Mouse (Mus musculus) monocyte, adult 5-6 weeks (primary cell): ENCODE data around the gene Gm14496. TPM values are rescaled to one million over a fixed set of nuclear protein-coding genes. Genes with fewer than 3 reads are reported as not detected.
"Not testable (repeated sequence)": the region's sequence is repeated elsewhere in the genome, so short reads cannot be mapped to it uniquely, and the experiment has no call there.

Experiments
- ATAC-seq: fragments of 153-309, 156-312 bp; replicated peaks from 2 replicates; pipeline ENCODE4 v1.8.0; 2017; ENCODE audit warnings: mild to moderate bottlenecking; ENCODE audit not compliant: low TSS enrichment, insufficient number of reproducible peaks, severe bottlenecking, poor library complexity, low FRiP score
- total RNA-seq: library from RNA; stranded (forward); fragments of 200-1000, 200-491, 200-594 nt; gene quantifications from 3 replicates; pipeline ENCODE4 v1.2.3, GENCODE M21; 2017

Gene Gm14496
- total RNA-seq = not detected in 3 replicates

GRCm38 (mm10) chr2:181990829-181991228 lies at the start of gene Gm14496:
Gm14496 (plus strand) TSS chr2:181991129.
- no peak for ATAC-seq

DNA sequence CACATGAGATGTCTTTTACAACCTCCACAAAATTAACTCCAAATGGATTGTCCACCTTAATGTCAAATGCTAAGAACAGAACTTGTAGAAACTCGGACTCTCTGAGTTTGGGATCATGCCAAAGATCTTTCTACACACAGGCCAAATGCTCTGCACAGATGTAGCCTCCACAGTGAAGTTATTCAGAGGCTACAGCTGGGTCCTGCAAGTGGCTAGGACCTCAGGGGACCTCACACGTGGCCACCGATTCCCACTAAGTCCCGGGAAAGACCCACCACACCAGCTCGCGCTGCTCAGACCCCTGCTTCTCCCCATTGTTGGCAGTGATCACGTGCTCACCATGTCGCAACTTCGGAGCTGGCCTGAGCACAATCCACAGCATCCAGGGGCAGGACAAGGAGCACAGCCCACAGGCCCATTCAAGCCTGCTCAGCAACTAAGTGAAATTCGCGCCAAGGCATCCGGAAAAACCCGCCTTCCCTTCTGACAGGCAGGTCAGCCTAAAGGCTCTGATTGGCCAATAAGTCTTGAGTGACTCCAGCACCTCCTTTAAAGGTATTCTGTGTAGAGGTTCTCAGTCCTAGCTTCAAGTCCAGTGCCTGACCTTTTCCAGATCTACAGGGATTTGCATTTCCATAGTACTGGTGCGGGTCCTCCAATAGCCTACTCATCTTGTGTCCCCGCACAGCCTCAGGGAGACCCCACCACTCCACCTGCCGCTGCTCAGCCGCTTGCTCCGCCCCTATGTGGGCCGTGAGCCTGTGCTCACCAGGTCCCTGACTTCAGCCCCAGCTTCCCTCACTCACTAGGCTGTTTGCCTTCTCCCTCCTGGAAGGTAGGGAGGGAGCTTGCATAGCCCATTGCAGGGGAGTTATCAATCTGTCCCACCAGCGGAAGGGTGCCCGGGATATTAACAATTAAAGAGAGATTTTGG lies 37.9 kb upstream of the Gm14496 start:
- ATAC-seq = not testable (repeated sequence)

DNA sequence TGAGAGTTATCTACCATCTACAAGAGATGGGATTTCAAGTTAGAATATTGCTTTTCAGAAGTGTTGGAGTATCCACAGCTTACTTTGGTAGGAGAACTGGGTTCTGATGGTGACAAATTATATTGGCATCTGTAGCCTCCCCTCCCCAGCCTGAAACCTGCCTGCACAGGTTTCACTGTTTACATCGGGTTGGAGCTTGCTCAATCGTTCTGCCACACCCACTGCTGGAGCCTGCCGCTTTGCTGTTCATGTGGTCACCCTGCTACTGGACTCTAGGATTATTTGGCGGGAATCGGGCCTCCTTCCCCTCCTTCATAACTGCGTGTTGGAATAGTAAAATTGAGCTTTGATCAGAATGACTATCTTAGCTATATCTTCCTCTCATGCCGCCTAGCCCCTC lies 22.5 kb upstream of the Gm14496 start:
- ATAC-seq = no peak

- ATAC-seq = no peak
Observed at GRCm38 (mm10) chr2:181969187-181969586, 21.7 kb upstream of the Gm14496 start.

DNA sequence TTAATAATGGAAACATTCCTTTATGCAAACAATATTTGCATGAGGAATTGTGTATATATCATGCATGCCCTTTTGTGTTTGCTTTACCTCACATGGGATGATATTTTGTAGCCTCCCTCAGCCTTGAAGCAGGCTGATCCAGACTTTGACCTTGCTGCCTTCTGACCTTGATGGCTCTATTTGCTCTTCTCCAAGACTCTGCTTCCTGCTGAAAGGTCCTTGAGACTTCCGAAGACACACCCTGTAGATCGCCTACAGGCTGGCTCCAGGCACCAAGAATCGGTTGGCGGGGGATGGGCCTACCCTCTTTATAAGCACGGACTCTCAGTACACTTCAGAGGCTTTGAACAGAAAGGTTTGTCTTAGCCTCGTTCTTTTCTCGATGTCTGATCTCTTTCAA lies 9.0 kb upstream of the Gm14496 start:
- not testable (repeated sequence) for ATAC-seq

Other genes starting within 250 kb of the Gm14496 start
- 0.29 TPM in 1 of 3 replicates, not detected in the others for gene Myt1, start 227.8 kb upstream of the Gm14496 start, total RNA-seq
- gene Pcmtd2, start 153.3 kb upstream of the Gm14496 start, total RNA-seq = 27.3 to 61.6 TPM (median 42.9 TPM) in 3 replicates
- 20.3 to 27.7 TPM (median 24.9 TPM) in 3 replicates for gene Polr3k, start 126.8 kb upstream of the Gm14496 start, total RNA-seq